Mouse (Mus musculus) heart, postnatal 0 days (tissue): ENCODE results near the gene Papss1.

Experiments
- CTCF ChIP-seq: IDR thresholded peaks from 2 replicates; pipeline ENCODE4 v1.5.1; 2016; ENCODE audit warnings: antibody characterized with exemption, control low read depth, low read depth
- EP300 ChIP-seq: IDR thresholded peaks from 2 replicates; pipeline ENCODE4 v1.6.1; 2016; ENCODE audit warnings: antibody characterized with exemption, low read depth

GRCm38 (mm10) chr3:131587959-131588358 is 23.4 kb downstream of the Papss1 start:
- TF ChIP-seq EP300: no peak
- TF ChIP-seq CTCF: no peak
